Mouse (Mus musculus) liver, postnatal 0 days (tissue): ENCODE results near the gene Sv2b.

Experiments used
- CTCF ChIP-seq: sonication (generic); IDR thresholded peaks from 2 replicates; pipeline ENCODE4 v1.5.1; 2016; ENCODE audit warnings: antibody characterized with exemption, low read depth
- EP300 ChIP-seq: IDR thresholded peaks from 2 replicates; pipeline ENCODE4 v1.6.1; 2016; ENCODE audit warnings: antibody characterized with exemption, low read depth, mild to moderate bottlenecking

- TF ChIP-seq CTCF (no peak), EP300 (no peak)
Measured at GRCm38 (mm10) chr7:75077560-75078208, 231.4 kb downstream of the Sv2b start.
